Mouse (Mus musculus) gastrocnemius, postnatal 14 days (tissue): ENCODE measurements at regions not wholly inside any gene's neighbourhood (a gene's known extent, or its start where the extent isn't known, plus 50 kb on each side); places are given as distances from the start of the nearest gene placed in this dataset.
A peak's percentile ranks its signal among the peaks of the same experiment; 100 is the strongest.

Experiments used
- DNase-seq: peaks from one replicate; pipeline ENCODE4 v3.0.0; 2021; ENCODE audit warnings: mixed read lengths
- intact Hi-C: fragments of 180-260 bp; cut with DNase I; formaldehyde crosslinking; loops from one replicate; pipeline ENCODE4 v1.15.1; 2025; ENCODE audit warnings: low total_unique reads

DNA sequence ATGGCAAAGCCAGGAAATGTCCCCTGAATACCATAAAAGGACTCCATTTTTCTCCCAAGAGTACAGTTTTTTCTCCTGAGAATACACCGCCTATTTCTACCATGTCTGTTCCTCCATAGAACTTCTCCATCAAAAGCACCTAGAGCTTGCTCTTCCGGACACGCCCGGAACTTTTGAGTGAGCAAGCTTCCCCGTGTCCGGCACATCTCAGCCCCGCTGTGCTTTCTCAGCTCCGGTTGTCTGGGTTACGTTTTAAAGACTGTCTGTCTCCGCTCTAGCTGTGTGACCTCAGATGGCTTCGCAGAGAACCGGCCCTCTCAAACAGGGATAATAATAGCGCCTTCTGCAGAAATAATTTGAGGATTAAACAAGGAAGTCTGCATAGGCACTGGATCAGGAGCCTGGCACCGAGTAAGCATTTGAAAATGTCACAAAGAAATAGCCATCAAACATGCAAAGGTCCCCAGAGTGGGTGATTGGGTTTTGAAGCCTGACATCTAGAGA, 122.8 kb downstream of the Ddx11 start:
- intact Hi-C loops: no loop called here
- DNase-seq: no peak

DNA sequence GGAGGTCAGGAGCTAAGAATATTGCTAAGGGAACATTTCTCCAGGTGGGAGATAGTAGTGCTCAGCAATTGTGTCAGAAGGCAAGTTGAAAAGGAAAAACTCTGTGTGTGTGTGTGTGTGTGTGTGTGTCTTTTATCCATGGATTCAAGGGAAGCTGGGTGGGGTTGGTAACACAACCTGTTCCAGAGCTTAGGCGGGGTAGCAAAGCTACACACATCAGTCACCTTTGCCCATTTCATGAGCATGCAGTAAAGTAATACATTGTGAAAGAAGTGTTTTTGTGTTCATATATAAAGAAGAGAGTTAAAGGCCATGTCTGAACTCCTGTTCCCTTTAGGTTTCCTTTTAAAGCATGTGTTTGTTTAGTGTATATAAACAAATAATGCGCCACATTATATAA, 128.2 kb downstream of the Ddx11 start:
- intact Hi-C loops: no loop called here
- DNase-seq: no peak

DNA sequence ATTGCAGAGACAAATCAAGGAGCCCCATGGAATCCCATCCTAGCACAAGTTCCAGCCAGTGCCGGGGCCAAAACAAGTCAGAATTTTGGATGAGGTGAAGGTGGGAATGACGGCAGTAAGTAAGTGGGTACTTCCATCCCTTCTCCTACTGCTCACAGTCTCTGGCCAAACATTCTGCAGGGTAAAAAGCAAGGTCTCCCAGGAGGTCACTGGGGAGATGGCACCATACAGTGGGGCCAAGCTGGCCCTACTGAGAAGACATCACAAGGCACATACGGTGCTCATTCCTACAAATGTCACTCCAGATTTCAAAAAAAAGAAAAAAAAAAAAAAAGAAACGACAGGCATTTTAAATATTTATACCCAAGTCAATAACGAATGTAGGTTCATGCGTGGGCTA, 129.6 kb downstream of the Ddx11 start:
- DNase-seq: no peak
- intact Hi-C loops: no loop called here

GRCm38 (mm10) chr17:66259697-66260096, 136.4 kb downstream of the Ddx11 start:
- intact Hi-C loops: no loop called here
- no peak for DNase-seq

DNA sequence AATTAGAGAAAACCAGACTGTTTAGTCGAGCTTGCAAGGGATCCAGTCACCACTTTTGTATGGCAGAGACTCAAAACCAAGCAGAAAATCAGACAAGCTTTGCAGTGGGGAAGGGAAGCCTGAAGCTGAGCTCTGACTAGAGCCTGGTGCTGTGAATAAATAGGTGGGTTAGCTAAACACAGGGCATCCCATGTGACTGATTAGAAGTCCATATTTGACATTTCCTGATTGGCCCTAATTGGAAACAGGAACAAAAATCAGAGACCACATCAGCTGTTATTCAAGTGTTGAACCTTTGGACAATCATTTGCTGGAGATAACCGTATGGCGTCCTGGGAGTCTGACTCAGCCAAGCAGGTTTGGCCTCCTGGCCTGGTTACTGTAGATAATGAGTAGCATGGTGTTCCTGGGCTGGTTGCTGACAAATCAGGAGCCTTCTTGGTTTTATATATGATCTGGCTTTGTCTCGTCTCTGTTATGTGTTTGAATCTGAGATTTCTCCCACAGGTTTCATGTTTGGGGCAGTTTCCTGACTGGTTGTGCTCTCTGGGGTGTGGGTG, 139.4 kb downstream of the Ddx11 start:
- no peak for DNase-seq
- intact Hi-C loops: no loop called here

- intact Hi-C loops: no loop called here
- DNase-seq: no peak
Measured at GRCm38 (mm10) chr17:66263405-66263804, 140.1 kb downstream of the Ddx11 start.

GRCm38 (mm10) chr17:66266803-66267202, 143.5 kb downstream of the Ddx11 start:
- intact Hi-C loops: no loop called here
- DNase-seq: no peak

GRCm38 (mm10) chr17:66267831-66268230, 144.5 kb downstream of the Ddx11 start:
- intact Hi-C loops: no loop called here
- DNase-seq: no peak

GRCm38 (mm10) chr17:66269567-66269966, 146.2 kb downstream of the Ddx11 start:
- intact Hi-C loops: no loop called here
- no peak for DNase-seq

GRCm38 (mm10) chr17:66271906-66272305, 148.6 kb downstream of the Ddx11 start:
- no peak for DNase-seq
- intact Hi-C loops: no loop called here

- intact Hi-C loops: no loop called here
- peak; percentile 16 for DNase-seq
Measured at GRCm38 (mm10) chr17:66276778-66277177, 153.5 kb downstream of the Ddx11 start.

DNA sequence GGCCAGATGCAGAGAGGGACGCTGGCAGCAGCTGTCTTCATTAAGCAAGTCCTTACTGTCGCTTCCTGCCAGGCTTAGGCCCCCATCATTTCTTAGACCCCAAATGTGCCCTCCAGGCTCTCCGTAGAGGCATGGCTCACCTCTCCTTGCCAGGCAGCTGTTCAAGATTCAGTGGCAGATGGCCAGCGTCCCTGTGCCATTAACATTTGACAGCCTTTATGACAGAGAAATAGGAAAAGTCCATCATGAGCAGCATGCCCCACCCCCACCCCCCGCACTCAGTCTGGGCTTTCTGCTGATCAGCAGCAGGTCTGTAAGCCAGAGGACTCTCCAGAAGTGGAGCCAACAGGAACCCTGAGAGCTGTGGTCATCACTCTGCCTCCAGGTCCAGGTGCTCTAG, 154.7 kb downstream of the Ddx11 start:
- intact Hi-C loops: no loop called here
- DNase-seq: no peak

DNA sequence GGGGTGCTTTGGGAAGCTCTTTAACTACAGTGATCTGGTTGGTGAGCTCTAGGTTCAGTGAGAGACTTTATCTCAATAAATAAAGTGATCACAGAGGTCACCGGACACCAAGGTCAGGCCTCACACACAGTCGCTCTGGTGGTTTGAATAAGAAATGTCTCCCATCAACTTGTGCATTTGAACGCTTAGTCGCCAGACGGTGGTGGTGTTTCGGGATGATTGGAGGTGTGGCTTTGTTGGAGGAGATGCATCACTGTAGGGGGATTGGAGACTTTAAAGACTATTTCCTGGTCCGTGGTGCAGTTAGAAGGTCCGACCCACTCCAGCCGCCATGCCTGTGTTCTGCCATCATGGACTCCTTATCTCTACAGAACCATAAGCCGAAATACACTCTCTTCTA, 162.0 kb downstream of the Ddx11 start:
- DNase-seq: no peak
- intact Hi-C loops: no loop called here
